Mouse (Mus musculus): Measurements from ENCODE around the gene Zic5.

DNA sequence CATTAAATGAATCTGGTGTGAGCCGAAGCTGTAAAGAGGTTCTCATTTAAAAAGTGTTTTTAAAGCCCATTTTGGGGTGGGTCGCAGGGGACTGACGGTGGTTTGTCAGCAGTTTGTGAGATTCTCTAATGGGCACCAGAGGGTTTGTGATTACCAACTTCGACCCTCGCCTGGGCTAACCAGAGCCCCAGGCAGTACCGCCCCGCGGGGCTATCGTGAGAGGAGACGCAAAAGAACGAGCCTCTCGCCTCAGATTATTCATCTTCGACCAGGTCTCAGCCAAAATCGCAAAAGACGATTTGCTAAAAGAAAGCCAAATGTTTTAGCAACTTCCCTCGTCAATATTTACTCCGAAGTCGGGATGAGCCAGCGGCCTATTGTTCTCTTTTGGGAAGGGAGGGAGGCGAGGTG lies 11.8 kb upstream of the Zic5 start:
- TF ChIP-seq POLR2A (IDR thresholded peaks at IDR 0.05; ENCODE audit: control insufficient read depth, low read depth, low read length) (no peak), CTCF (IDR thresholded peaks at IDR 0.05; ENCODE audit: control insufficient read depth, insufficient read depth, insufficient replicate concordance, low read depth, low read length) (no peak)
